Mouse (Mus musculus): ENCODE measurements at regions not wholly inside any gene's neighbourhood (a gene's known extent, or its start where the extent isn't known, plus 50 kb on each side); places are given as distances from the start of the nearest gene placed in this dataset.

GRCm38 (mm10) chr6:12957797-12958196 lies 111.8 kb upstream of the Tmem106b start:
- TF ChIP-seq CHD2 (IDR thresholded peaks at IDR 0.05; ENCODE audit: low read depth, low read length) (no peak), ZC3H11A (IDR thresholded peaks at IDR 0.05; ENCODE audit: borderline replicate concordance, low read depth, low read length) (no peak)
